Mouse (Mus musculus) C2C12 (cell line): ENCODE data around the gene Slc25a15.

ENCODE experiments used
- CEBPB ChIP-seq: IDR thresholded peaks from one replicate; pipeline ENCODE4 v1.6.1; 2011; ENCODE audit warnings: low read depth, mild to moderate bottlenecking, control low read depth, moderate library complexity
- CTCF ChIP-seq: IDR thresholded peaks from one replicate; pipeline ENCODE4 v1.5.1; 2011; ENCODE audit not compliant: control insufficient read depth, insufficient read depth, insufficient read length
- MAX ChIP-seq: IDR thresholded peaks from one replicate; pipeline ENCODE4 v1.6.1; 2011; ENCODE audit warnings: mild to moderate bottlenecking, control low read depth
- MYOD1 ChIP-seq: IDR thresholded peaks from one replicate; pipeline ENCODE4 v1.6.1; 2011; ENCODE audit warnings: low read depth; ENCODE audit not compliant: control insufficient read depth, insufficient read length
- MYOG ChIP-seq: IDR thresholded peaks from one replicate; pipeline ENCODE4 v1.6.1; 2011; ENCODE audit not compliant: control insufficient read depth, insufficient read length; ENCODE audit errors: extremely low read depth

DNA sequence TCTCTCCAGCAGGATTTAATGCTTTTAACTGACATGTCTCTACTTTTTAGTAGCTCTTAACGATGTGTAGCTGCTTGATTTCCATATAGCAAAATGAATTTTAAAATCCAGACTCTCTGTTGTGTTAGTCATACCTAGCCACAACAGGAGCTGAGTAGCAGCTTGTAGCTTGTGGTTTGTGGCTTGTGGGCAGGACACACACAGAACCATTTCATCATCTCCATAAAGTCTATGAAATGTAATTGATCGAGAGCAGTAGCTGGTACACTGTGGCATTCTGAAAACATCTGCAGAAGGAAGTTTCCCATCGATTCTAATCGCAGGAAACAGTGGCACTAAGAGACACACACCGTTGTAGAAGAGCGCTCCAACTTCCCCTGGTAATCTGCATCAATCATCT, 7.3 kb upstream of the Slc25a15 start:
- peak; percentile 87 for TF ChIP-seq CEBPB
- TF ChIP-seq CTCF, result no peak
- TF ChIP-seq MYOG, result no peak
- TF ChIP-seq MYOD1, result no peak
- no peak for TF ChIP-seq MAX
